ENCODE assay signal across 8 mouse cellular contexts in the genomic region with DNA sequence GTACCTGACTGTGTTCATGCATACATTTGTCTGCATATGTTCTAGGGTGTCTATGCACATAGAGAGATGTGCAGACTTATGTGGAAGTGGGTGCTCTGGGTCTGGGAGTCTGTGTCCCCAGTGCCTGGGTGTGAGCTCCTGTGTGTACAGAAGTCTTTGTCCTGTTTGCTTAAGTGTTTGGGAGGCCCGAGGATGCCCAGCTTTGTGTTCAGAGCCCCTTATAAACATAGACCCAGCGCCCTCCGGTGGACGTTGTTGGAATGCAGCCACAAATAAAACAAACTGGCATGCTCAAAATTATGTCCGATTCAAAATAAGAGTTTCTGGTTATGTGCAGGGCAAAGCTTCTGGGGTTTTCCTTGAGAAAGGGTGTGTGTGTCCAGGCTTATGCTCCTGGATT. TPM values are rescaled to one million over a fixed set of nuclear protein-coding genes. Genes with fewer than 3 reads are reported as not detected.
DNase-seq lines count a peak whose midpoint lies in the region; ATAC-seq and TF ChIP-seq lines count a peak whose summit lies in the region.
"Had no signal": no experiment of that assay in that cellular context is flagged by ENCODE, and none has a peak within 500 bp of the region (broad histone marks: within the 10 kb centered on the region; RNA-seq: fewer than 3 reads in every experiment).

No protein-coding gene starts in this region.

- no peak for TF ChIP-seq POLR2A in small intestine, adult 2 months (IDR thresholded peaks at IDR 0.05; ENCODE audit: low read depth, low read length)

- peak; percentile 75 for ATAC-seq in forebrain, embryonic 15.5 days (replicated peaks)
- no peak for ATAC-seq in kidney, postnatal 0 days (replicated peaks; ENCODE audit: low FRiP score, low read depth)
- peak; percentile 59; the same call in 1 of the 2 replicates for ATAC-seq in megakaryocyte-erythroid progenitor cell, adult 5-6 weeks (replicated peaks; ENCODE audit: low FRiP score, low TSS enrichment, poor library complexity, severe bottlenecking)

- DNase-seq in A20 (ENCODE audit: low read depth, low spot score): peak; percentile 47
- DNase-seq in cerebellum, adult 11-12 months: peak; percentile 22
- peak; percentile 86 for DNase-seq in kidney, postnatal 0 days (ENCODE audit: low spot score)

- no peak overlapping the region; the same call in 1 of the 2 replicates for H3K4me2 ChIP-seq in forebrain, embryonic 15.5 days (replicated peaks)
- H3K4me2 ChIP-seq in kidney, postnatal 0 days (ENCODE audit: low read length): no peak overlapping the region

- H3K4me3 ChIP-seq in E14TG2a.4 (replicated peaks; ENCODE audit: low read length): peak overlapping the region; percentile 49; the same call in 1 of the 2 replicates
- no peak overlapping the region for H3K4me3 ChIP-seq in forebrain, embryonic 15.5 days
- H3K4me3 ChIP-seq in kidney, postnatal 0 days (replicated peaks; ENCODE audit: low read depth, low read length): no peak overlapping the region
- H3K4me3 ChIP-seq in small intestine, adult 2 months (ENCODE audit: low read depth, low read length): no peak overlapping the region

- H3K27ac ChIP-seq in forebrain, embryonic 15.5 days (replicated peaks): peak overlapping the region; percentile 90
- no peak overlapping the region for H3K27ac ChIP-seq in kidney, postnatal 0 days
- H3K27ac ChIP-seq in small intestine, adult 2 months (ENCODE audit: insufficient read depth, low read depth, low read length): no peak overlapping the region
- H3K27ac ChIP-seq: macrophage had no signal

- under 1% methylated on average over 5 of the region's 5 CpGs for WGBS in forebrain, embryonic 15.5 days
- 5% methylated on average over 5 of the region's 5 CpGs for WGBS in kidney, postnatal 0 days
- 4% methylated on average over 5 of the region's 5 CpGs for WGBS in small intestine, adult 2 months

- H3K9ac ChIP-seq in forebrain, embryonic 15.5 days (replicated peaks): peak overlapping the region; percentile 38; the same call in 1 of the 2 replicates
- no peak overlapping the region for H3K9ac ChIP-seq in kidney, postnatal 0 days (ENCODE audit: low read depth, low read length)

- no peaks in the 10 kb centered on the region for H3K9me3 ChIP-seq in E14TG2a.4 (ENCODE audit: low read length)
- no peaks in the 10 kb centered on the region for H3K9me3 ChIP-seq in forebrain, embryonic 15.5 days
- no peaks in the 10 kb centered on the region for H3K9me3 ChIP-seq in kidney, postnatal 0 days (replicated peaks; ENCODE audit: low read length)

- H3K36me3 ChIP-seq in E14TG2a.4 (ENCODE audit: insufficient read depth, low read length): no peaks in the 10 kb centered on the region
- no peaks in the 10 kb centered on the region for H3K36me3 ChIP-seq in forebrain, embryonic 15.5 days
- H3K36me3 ChIP-seq in kidney, postnatal 0 days (ENCODE audit: insufficient read depth, low read length): no peaks in the 10 kb centered on the region
- no peaks in the 10 kb centered on the region for H3K36me3 ChIP-seq in small intestine, adult 2 months (ENCODE audit: control insufficient read depth, insufficient read depth, low read length)

- H3K27me3 ChIP-seq in E14TG2a.4 (ENCODE audit: insufficient read depth, low read length): peaks cover 22% of the 10 kb centered on the region; the same call in 1 of the 2 replicates
- H3K27me3 ChIP-seq in forebrain, embryonic 15.5 days: no peaks in the 10 kb centered on the region
- no peaks in the 10 kb centered on the region for H3K27me3 ChIP-seq in kidney, postnatal 0 days (ENCODE audit: insufficient read depth, low read length)
- no peaks in the 10 kb centered on the region for H3K27me3 ChIP-seq in small intestine, adult 2 months (ENCODE audit: control insufficient read depth, insufficient read depth, low read length)

- TF ChIP-seq CTCF in E14TG2a.4 (conservative IDR thresholded peaks at IDR 0.05; ENCODE audit: low read length): peak; percentile 54
- TF ChIP-seq CTCF in kidney, postnatal 0 days (IDR thresholded peaks at IDR 0.05; ENCODE audit: low read depth): peak; percentile 83
- TF ChIP-seq CTCF in small intestine, adult 2 months (IDR thresholded peaks at IDR 0.05; ENCODE audit: extremely low read depth, insufficient read length, insufficient replicate concordance, low read depth, low read length): peak; percentile 57; the same call in 1 of the 2 replicates

- H3K4me1 ChIP-seq in E14TG2a.4 (replicated peaks; ENCODE audit: low read depth, low read length): peaks cover 73% of the 10 kb centered on the region
- H3K4me1 ChIP-seq in forebrain, embryonic 15.5 days: peaks cover 52% of the 10 kb centered on the region
- no peaks in the 10 kb centered on the region for H3K4me1 ChIP-seq in kidney, postnatal 0 days (replicated peaks; ENCODE audit: insufficient read depth, low read length)
- H3K4me1 ChIP-seq in small intestine, adult 2 months (ENCODE audit: control insufficient read depth, insufficient read depth, insufficient read length, low read length): no peaks in the 10 kb centered on the region

RNA-seq across cellular contexts. Expression of gene Aldh1b1, which starts 27.2 kb away (rescaled TPM):
- 25.7 and 27.4 TPM in 2 replicates for polyA plus RNA-seq in forebrain, embryonic 15.5 days (2015; fragmentation: Nextera tagmentation; extraction: Ambion mirVana)
- 9.7 and 12.1 TPM in 2 replicates for polyA plus RNA-seq in kidney, postnatal 0 days (2015; fragmentation: Nextera tagmentation; extraction: Ambion mirVana)
- total RNA-seq in megakaryocyte-erythroid progenitor cell, adult 5-6 weeks (2014; fragmentation: Nextera tagmentation): not detected in 2 replicates
- total RNA-seq in megakaryocyte-erythroid progenitor cell, adult 5-6 weeks (2017): 0.75 and 3.8 TPM in 2 replicates
- 55.3 and 276 TPM in 2 replicates for polyA plus RNA-seq in small intestine, adult 2 months (2012; rRNA removed)

RNA-seq across cellular contexts. Expression of gene Igfbpl1, which starts 55.1 kb away (rescaled TPM):
- polyA plus RNA-seq in forebrain, embryonic 15.5 days (2015; fragmentation: Nextera tagmentation; extraction: Ambion mirVana): 114 and 126 TPM in 2 replicates
- 0.04 TPM in 1 of 2 replicates, not detected in the other for polyA plus RNA-seq in kidney, postnatal 0 days (2015; fragmentation: Nextera tagmentation; extraction: Ambion mirVana)
- total RNA-seq in megakaryocyte-erythroid progenitor cell, adult 5-6 weeks (2014; fragmentation: Nextera tagmentation): not detected in 2 replicates
- not detected in 2 replicates for total RNA-seq in megakaryocyte-erythroid progenitor cell, adult 5-6 weeks (2017)
- 0.42 TPM in 1 of 2 replicates, not detected in the other for polyA plus RNA-seq in small intestine, adult 2 months (2012; rRNA removed)
- polyA plus RNA-seq: macrophage had no signal

Comparison
In these comparisons a context has a peak if more than half of its experiments do, and no peak if none do; other contexts are left out.
1. DNase-seq: peak in every context shown above with its lines; median percentile 86 in kidney, postnatal 0 days; 47 in A20; 22 in cerebellum, adult 11-12 months.
2. RNA of gene Igfbpl1, which starts 55.1 kb away (polyA plus RNA-seq): 114 to 126 TPM in forebrain, embryonic 15.5 days; 0.42 TPM in small intestine, adult 2 months and 0.04 TPM in kidney, postnatal 0 days; every median in the first group is over 10 times any median in the second.
3. Peak in every context shown above with its lines, with median percentiles within 50 percentile points of each other: CTCF ChIP-seq.